Mouse (Mus musculus): ENCODE measurements at regions not wholly inside any gene's neighbourhood (a gene's known extent, or its start where the extent isn't known, plus 50 kb on each side); places are given as distances from the start of the nearest gene placed in this dataset.

- no peak for TF ChIP-seq POLR2A (IDR thresholded peaks at IDR 0.05; ENCODE audit: extremely low read depth, insufficient read depth, low read length)
- TF ChIP-seq CTCF (IDR thresholded peaks at IDR 0.05; ENCODE audit: extremely low read depth, insufficient read depth, low read length) = no peak
Observed at GRCm38 (mm10) chr14:76877306-76877705, 159.3 kb upstream of the Ccdc122 start.
